Mouse (Mus musculus): ENCODE results near the gene Pcyt2. TPM values are rescaled to one million over a fixed set of nuclear protein-coding genes. Genes with fewer than 3 reads are reported as not detected.

Gene Pcyt2
- polyA plus RNA-seq, 1 experiment from 2014 or later: 88.8 TPM

- H3K4me1 ChIP-seq (ENCODE audit: control insufficient read depth, insufficient read depth, low read length): peaks cover 9% of the 10 kb centered on the region
- no peak overlapping the region for H3K27ac ChIP-seq (replicated peaks; ENCODE audit: low read depth, low read length)
- H3K27me3 ChIP-seq (replicated peaks; ENCODE audit: control insufficient read depth, insufficient read depth, low read length): peaks cover 8% of the 10 kb centered on the region; the same call in 1 of the 2 replicates
- 88% methylated on average over 10 of the region's 10 CpGs for WGBS
- no peak overlapping the region for H3K9ac ChIP-seq (ENCODE audit: low read depth, low read length)
- no peak overlapping the region for H3K4me2 ChIP-seq (ENCODE audit: low read depth, low read length)
- H3K9me3 ChIP-seq (ENCODE audit: control insufficient read depth, low read length): no peaks in the 10 kb centered on the region
- DNase-seq (ENCODE audit: low spot score): no peak
- H3K4me3 ChIP-seq (ENCODE audit: low read depth, low read length): no peak overlapping the region
- ATAC-seq (ENCODE audit: low read depth): no peak
- H3K36me3 ChIP-seq (ENCODE audit: control insufficient read depth, insufficient read depth, low read length): peaks cover 50% of the 10 kb centered on the region
Observed at GRCm38 (mm10) chr11:120613481-120613972, 4.2 kb downstream of the Pcyt2 start.

GRCm38 (mm10) chr11:120612763-120613162 is 5.0 kb downstream of the Pcyt2 start:
- Histone ChIP-seq H3K36me3 (ENCODE audit: control insufficient read depth, insufficient read depth, low read length) (peaks cover 44% of the 10 kb centered on the region), H3K4me1 (ENCODE audit: control insufficient read depth, insufficient read depth, low read length) (peaks cover 12% of the 10 kb centered on the region), H3K27ac (replicated peaks; ENCODE audit: low read depth, low read length) (no peak overlapping the region), H3K4me2 (ENCODE audit: low read depth, low read length) (no peak overlapping the region), H3K27me3 (replicated peaks; ENCODE audit: control insufficient read depth, insufficient read depth, low read length) (peaks cover 9% of the 10 kb centered on the region; the same call in 1 of the 2 replicates), H3K4me3 (ENCODE audit: low read depth, low read length) (no peak overlapping the region), H3K9ac (ENCODE audit: low read depth, low read length) (no peak overlapping the region), H3K9me3 (ENCODE audit: control insufficient read depth, low read length) (no peaks in the 10 kb centered on the region)
- DNase-seq (ENCODE audit: low spot score) (no peak), ATAC-seq (ENCODE audit: low read depth) (no peak)
- 65% methylated on average over 4 of the region's 6 CpGs for WGBS

GRCm38 (mm10) chr11:120610477-120611046 is 7.2 kb downstream of the Pcyt2 start:
- DNase-seq (ENCODE audit: low spot score) (no peak), ATAC-seq (ENCODE audit: low read depth) (no peak)
- WGBS: 72% methylated on average over 9 of the region's 9 CpGs
- Histone ChIP-seq H3K27ac (replicated peaks; ENCODE audit: low read depth, low read length) (no peak overlapping the region), H3K4me1 (ENCODE audit: control insufficient read depth, insufficient read depth, low read length) (peaks cover 4% of the 10 kb centered on the region; the same call in 1 of the 2 replicates), H3K27me3 (replicated peaks; ENCODE audit: control insufficient read depth, insufficient read depth, low read length) (peaks cover 9% of the 10 kb centered on the region; the same call in 1 of the 2 replicates), H3K4me2 (ENCODE audit: low read depth, low read length) (no peak overlapping the region), H3K9ac (ENCODE audit: low read depth, low read length) (no peak overlapping the region), H3K9me3 (ENCODE audit: control insufficient read depth, low read length) (no peaks in the 10 kb centered on the region), H3K4me3 (ENCODE audit: low read depth, low read length) (no peak overlapping the region), H3K36me3 (ENCODE audit: control insufficient read depth, insufficient read depth, low read length) (peaks cover 56% of the 10 kb centered on the region)

GRCm38 (mm10) chr11:120609250-120609649 is 8.5 kb downstream of the Pcyt2 start:
- H3K4me3 ChIP-seq (ENCODE audit: low read depth, low read length): no peak overlapping the region
- H3K4me1 ChIP-seq (ENCODE audit: control insufficient read depth, insufficient read depth, low read length): peaks cover 4% of the 10 kb centered on the region; the same call in 1 of the 2 replicates
- H3K9me3 ChIP-seq (ENCODE audit: control insufficient read depth, low read length): no peaks in the 10 kb centered on the region
- H3K9ac ChIP-seq (ENCODE audit: low read depth, low read length): no peak overlapping the region; the same call in 1 of the 2 replicates
- no peak for ATAC-seq (ENCODE audit: low read depth)
- no peak overlapping the region for H3K27ac ChIP-seq (replicated peaks; ENCODE audit: low read depth, low read length)
- no peak for DNase-seq (ENCODE audit: low spot score)
- H3K4me2 ChIP-seq (ENCODE audit: low read depth, low read length): no peak overlapping the region
- peaks cover 9% of the 10 kb centered on the region; the same call in 1 of the 2 replicates for H3K27me3 ChIP-seq (replicated peaks; ENCODE audit: control insufficient read depth, insufficient read depth, low read length)
- WGBS: 41% methylated on average over 8 of the region's 8 CpGs
- H3K36me3 ChIP-seq (ENCODE audit: control insufficient read depth, insufficient read depth, low read length): peaks cover 65% of the 10 kb centered on the region

- Histone ChIP-seq H3K9me3 (ENCODE audit: control insufficient read depth, low read length) (no peaks in the 10 kb centered on the region), H3K4me1 (ENCODE audit: control insufficient read depth, insufficient read depth, low read length) (peaks cover 4% of the 10 kb centered on the region; the same call in 1 of the 2 replicates), H3K27me3 (replicated peaks; ENCODE audit: control insufficient read depth, insufficient read depth, low read length) (peaks cover 9% of the 10 kb centered on the region; the same call in 1 of the 2 replicates), H3K4me2 (ENCODE audit: low read depth, low read length) (peak within 1 kb of the TSS; percentile 62), H3K36me3 (ENCODE audit: control insufficient read depth, insufficient read depth, low read length) (peaks cover 65% of the 10 kb centered on the region), H3K27ac (replicated peaks; ENCODE audit: low read depth, low read length) (no peak within 1 kb of the TSS), H3K9ac (ENCODE audit: low read depth, low read length) (peak within 1 kb of the TSS; percentile 60), H3K4me3 (ENCODE audit: low read depth, low read length) (peak within 1 kb of the TSS; percentile 31)
- ATAC-seq (ENCODE audit: low read depth): 0 out of 2 replicates have a peak, but pooled peaks have one; percentile 5
- DNase-seq (ENCODE audit: low spot score): no peak
- 7% methylated on average over 43 of the region's 45 CpGs for WGBS
Observed at GRCm38 (mm10) chr11:120608241-120609034, 9.3 kb downstream of the Pcyt2 start, which contains the start of gene Npb. TSS of gene Npb (plus strand) at chr11:120608477.

- Histone ChIP-seq H3K4me1 (ENCODE audit: control insufficient read depth, insufficient read depth, low read length) (peaks cover 4% of the 10 kb centered on the region; the same call in 1 of the 2 replicates), H3K9me3 (ENCODE audit: control insufficient read depth, low read length) (no peaks in the 10 kb centered on the region), H3K9ac (ENCODE audit: low read depth, low read length) (no peak overlapping the region), H3K27me3 (replicated peaks; ENCODE audit: control insufficient read depth, insufficient read depth, low read length) (peaks cover 9% of the 10 kb centered on the region; the same call in 1 of the 2 replicates), H3K4me2 (ENCODE audit: low read depth, low read length) (no peak overlapping the region), H3K36me3 (ENCODE audit: control insufficient read depth, insufficient read depth, low read length) (peaks cover 64% of the 10 kb centered on the region), H3K27ac (replicated peaks; ENCODE audit: low read depth, low read length) (no peak overlapping the region), H3K4me3 (ENCODE audit: low read depth, low read length) (no peak overlapping the region)
- 76% methylated on average over 4 of the region's 4 CpGs for whole genome bisulfite sequencing
- DNase-seq (ENCODE audit: low spot score) (no peak), ATAC-seq (ENCODE audit: low read depth) (no peak)
Observed at GRCm38 (mm10) chr11:120606764-120607163, 11.0 kb downstream of the Pcyt2 start.

GRCm38 (mm10) chr11:120605667-120606066 is 12.1 kb downstream of the Pcyt2 start:
- H3K36me3 ChIP-seq (ENCODE audit: control insufficient read depth, insufficient read depth, low read length): peaks cover 62% of the 10 kb centered on the region
- 86% methylated on average over 7 of the region's 7 CpGs for WGBS

GRCm38 (mm10) chr11:120603545-120603944 is 14.2 kb downstream of the Pcyt2 start:
- WGBS: 83% methylated on average over 2 of the region's 2 CpGs
- H3K4me3 ChIP-seq (ENCODE audit: low read depth, low read length): no peak overlapping the region
- H3K27me3 ChIP-seq (replicated peaks; ENCODE audit: control insufficient read depth, insufficient read depth, low read length): 0 out of 2 replicates have a peak, but pooled peaks cover under 1% of the 10 kb centered on the region
- H3K4me2 ChIP-seq (ENCODE audit: low read depth, low read length): no peak overlapping the region
- no peaks in the 10 kb centered on the region for H3K9me3 ChIP-seq (ENCODE audit: control insufficient read depth, low read length)
- peaks cover 69% of the 10 kb centered on the region for H3K36me3 ChIP-seq (ENCODE audit: control insufficient read depth, insufficient read depth, low read length)
- DNase-seq (ENCODE audit: low spot score) (no peak), ATAC-seq (ENCODE audit: low read depth) (no peak)
- no peak overlapping the region for H3K27ac ChIP-seq (replicated peaks; ENCODE audit: low read depth, low read length)
- no peak overlapping the region for H3K9ac ChIP-seq (ENCODE audit: low read depth, low read length)
- H3K4me1 ChIP-seq (ENCODE audit: control insufficient read depth, insufficient read depth, low read length): peaks cover 9% of the 10 kb centered on the region; the same call in 1 of the 2 replicates

More at GRCm38 (mm10) chr11:120605667-120606066, 12.1 kb downstream of the Pcyt2 start:
- Histone ChIP-seq H3K27ac (replicated peaks; ENCODE audit: low read depth, low read length) (no peak overlapping the region), H3K9ac (ENCODE audit: low read depth, low read length) (no peak overlapping the region), H3K4me3 (ENCODE audit: low read depth, low read length) (no peak overlapping the region), H3K9me3 (ENCODE audit: control insufficient read depth, low read length) (no peaks in the 10 kb centered on the region), H3K4me2 (ENCODE audit: low read depth, low read length) (no peak overlapping the region), H3K4me1 (ENCODE audit: control insufficient read depth, insufficient read depth, low read length) (peaks cover 4% of the 10 kb centered on the region; the same call in 1 of the 2 replicates), H3K27me3 (replicated peaks; ENCODE audit: control insufficient read depth, insufficient read depth, low read length) (peaks cover 9% of the 10 kb centered on the region; the same call in 1 of the 2 replicates)
- ATAC-seq (ENCODE audit: low read depth) (no peak), DNase-seq (ENCODE audit: low spot score) (no peak)
